Mouse (Mus musculus) small intestine, adult 2 months (tissue): ENCODE measurements around the gene Tmem238. TPM values are rescaled to one million over a fixed set of nuclear protein-coding genes. Genes with fewer than 3 reads are reported as not detected.
"Not testable (repeated sequence)": the region's sequence is repeated elsewhere in the genome, so short reads cannot be mapped to it uniquely, and the experiment has no call there.

Source experiments
- H3K27ac ChIP-seq: fragments of 200-500 bp; 2 replicates; pipeline ENCODE4 v1.5.1; 2012; ENCODE audit warnings: low read depth, low read length, control low read depth, inconsistent platforms; ENCODE audit not compliant: insufficient read depth
- H3K27me3 ChIP-seq: fragments of 200-500 bp; 2 replicates; pipeline ENCODE4 v1.6.1; 2012; ENCODE audit warnings: mild to moderate bottlenecking, moderate library complexity, low read length, inconsistent platforms; ENCODE audit not compliant: control insufficient read depth, insufficient read depth
- H3K36me3 ChIP-seq: fragments of 200-500 bp; 2 replicates; pipeline ENCODE4 v1.6.1; 2012; ENCODE audit warnings: mild to moderate bottlenecking, low read length, control low read depth, inconsistent platforms; ENCODE audit not compliant: control insufficient read depth, insufficient read depth
- H3K4me1 ChIP-seq: fragments of 200-500 bp; 2 replicates; pipeline ENCODE4 v1.6.1; 2012; ENCODE audit warnings: low read length, inconsistent platforms, mixed read lengths; ENCODE audit not compliant: control insufficient read depth, insufficient read depth, insufficient read length
- H3K4me3 ChIP-seq: fragments of 200-500 bp; 2 replicates; pipeline ENCODE4 v1.5.1; 2012; ENCODE audit warnings: low read depth, mild to moderate bottlenecking, control low read depth, inconsistent platforms, low read length, moderate library complexity
- CTCF ChIP-seq: fragments of 200-500 bp; IDR thresholded peaks from 2 replicates; pipeline ENCODE4 v1.5.1; 2012; ENCODE audit warnings: low read depth, mild to moderate bottlenecking, control low read depth, inconsistent platforms, low read length, moderate library complexity, mixed read lengths; ENCODE audit not compliant: insufficient replicate concordance, insufficient read length; ENCODE audit errors: extremely low read depth
- POLR2A ChIP-seq: fragments of 200-500 bp; IDR thresholded peaks from 2 replicates; pipeline ENCODE4 v1.6.1; 2012; ENCODE audit warnings: low read depth, mild to moderate bottlenecking, control low read depth, inconsistent platforms, low read length, moderate library complexity
- WGBS: fragments of 180-500 bp; shearing (Covaris S2); methylation state at CpG from one replicate; pipeline ENCODE4 v1.1.7; 2018; 5-methylcytosine and 5-hydroxymethylcytosine counted together
- polyA plus RNA-seq: library from polyadenylated mRNA; depleted of rRNA; stranded (reverse); fragments of >200 nt; gene quantifications from 2 replicates; pipeline ENCODE4 v1.2.3, GENCODE M21; 2012

Gene Tmem238
- polyA plus RNA-seq, 1 experiment: 544 TPM

- no peak for TF ChIP-seq CTCF
- 60% methylated on average over 7 of the region's 7 CpGs for WGBS
- no peaks in the 10 kb centered on the region; the same call in 1 of the 2 replicates for H3K4me1 ChIP-seq
- H3K4me3 ChIP-seq: no peak overlapping the region
- H3K27ac ChIP-seq: no peak overlapping the region
- no peaks in the 10 kb centered on the region for H3K27me3 ChIP-seq
- H3K36me3 ChIP-seq: peaks cover 25% of the 10 kb centered on the region
Observed at GRCm38 (mm10) chr7:4806716-4807115, 17.3 kb upstream of the Tmem238 start.

- H3K27ac ChIP-seq: no peak overlapping the region
- TF ChIP-seq CTCF: no peak
- no peak for TF ChIP-seq POLR2A
- no peak overlapping the region for H3K4me3 ChIP-seq
- H3K4me1 ChIP-seq: no peaks in the 10 kb centered on the region
- H3K27me3 ChIP-seq: no peaks in the 10 kb centered on the region
- peaks cover 9% of the 10 kb centered on the region for H3K36me3 ChIP-seq
Observed at GRCm38 (mm10) chr7:4802247-4802646, 12.8 kb upstream of the Tmem238 start.

GRCm38 (mm10) chr7:4795767-4796433 lies 6.4 kb upstream of the Tmem238 start:
- WGBS: 57% methylated on average over 7 of the region's 7 CpGs
- no peaks in the 10 kb centered on the region for H3K4me1 ChIP-seq
- H3K36me3 ChIP-seq: peaks cover 20% of the 10 kb centered on the region
- no peak overlapping the region for H3K27ac ChIP-seq
- TF ChIP-seq POLR2A: no peak
- peak; percentile 7; the same call in 1 of the 2 replicates for TF ChIP-seq CTCF
- no peak overlapping the region for H3K4me3 ChIP-seq
- H3K27me3 ChIP-seq: no peaks in the 10 kb centered on the region

GRCm38 (mm10) chr7:4794631-4795168 lies 5.2 kb upstream of the Tmem238 start:
- Histone ChIP-seq H3K4me3 (no peak overlapping the region), H3K36me3 (peaks cover 20% of the 10 kb centered on the region), H3K4me1 (peaks cover 5% of the 10 kb centered on the region; the same call in 1 of the 2 replicates), H3K27me3 (no peaks in the 10 kb centered on the region), H3K27ac (0 out of 2 replicates have a peak overlapping the region, but pooled peaks have one; percentile 6)
- 59% methylated on average over 3 of the region's 3 CpGs for WGBS
- TF ChIP-seq POLR2A: no peak
- TF ChIP-seq CTCF: no peak

GRCm38 (mm10) chr7:4793674-4794073 lies 4.2 kb upstream of the Tmem238 start:
- 27% methylated on average over 4 of the region's 4 CpGs for WGBS
- H3K4me3 ChIP-seq: peak overlapping the region; percentile 88
- TF ChIP-seq POLR2A (no peak), CTCF (no peak)
- H3K4me1 ChIP-seq: peaks cover 7% of the 10 kb centered on the region; the same call in 1 of the 2 replicates
- H3K36me3 ChIP-seq: peaks cover 20% of the 10 kb centered on the region
- H3K27ac ChIP-seq: 0 out of 2 replicates have a peak overlapping the region, but pooled peaks have one; percentile 25
- no peaks in the 10 kb centered on the region for H3K27me3 ChIP-seq

- Histone ChIP-seq H3K27ac (peak overlapping the region; percentile 90; the same call in 1 of the 2 replicates), H3K4me3 (peak overlapping the region; percentile 88), H3K36me3 (peaks cover 20% of the 10 kb centered on the region)
- WGBS: under 1% methylated on average over 31 of the region's 31 CpGs
- H3K27me3 ChIP-seq, H3K4me1 ChIP-seq: not testable (repeated sequence)
Observed at GRCm38 (mm10) chr7:4793248-4793647, 3.8 kb upstream of the Tmem238 start.

GRCm38 (mm10) chr7:4792278-4793212 lies 3.1 kb upstream of the Tmem238 start, which contains the start of gene Rpl28:
Gene Rpl28, plus strand, starts transcription at chr7:4792874.
- Histone ChIP-seq H3K27me3 (no peaks in the 10 kb centered on the region), H3K36me3 (peaks cover 20% of the 10 kb centered on the region)
- WGBS: under 1% methylated on average over 54 of the region's 54 CpGs

More at GRCm38 (mm10) chr7:4792278-4793212, 3.1 kb upstream of the Tmem238 start, which contains the start of gene Rpl28:
- TF ChIP-seq CTCF (no peak), POLR2A (peak; percentile 85; the same call in 1 of the 2 replicates)
- Histone ChIP-seq H3K4me1 (peaks cover 7% of the 10 kb centered on the region; the same call in 1 of the 2 replicates), H3K27ac (peak within 1 kb of the TSS; percentile 97), H3K4me3 (peak within 1 kb of the TSS; percentile 88)
